Mouse (Mus musculus): ENCODE results near the gene Pde4c. TPM values are rescaled to one million over a fixed set of nuclear protein-coding genes. Genes with fewer than 3 reads are reported as not detected.

Pde4c gene
- total RNA-seq, 1 experiment from 2014 or later: 2.4 TPM

GRCm38 (mm10) chr8:70773410-70773809 lies 49.9 kb downstream of the Pde4c start:
- no peak for ATAC-seq (ENCODE audit: extremely low read depth, insufficient number of reproducible peaks, low FRiP score, poor library complexity, severe bottlenecking)

GRCm38 (mm10) chr8:70773833-70774232 lies 50.3 kb downstream of the Pde4c start:
- no peak for ATAC-seq (ENCODE audit: extremely low read depth, insufficient number of reproducible peaks, low FRiP score, poor library complexity, severe bottlenecking)

- no peak for ATAC-seq (ENCODE audit: extremely low read depth, insufficient number of reproducible peaks, low FRiP score, poor library complexity, severe bottlenecking)
These were observed 51.2 kb downstream of the Pde4c start for GRCm38 (mm10) chr8:70774740-70775139.

GRCm38 (mm10) chr8:70775227-70775626 lies 51.7 kb downstream of the Pde4c start:
- no peak for ATAC-seq (ENCODE audit: extremely low read depth, insufficient number of reproducible peaks, low FRiP score, poor library complexity, severe bottlenecking)

- no peak for ATAC-seq (ENCODE audit: extremely low read depth, insufficient number of reproducible peaks, low FRiP score, poor library complexity, severe bottlenecking)
These were observed 52.5 kb downstream of the Pde4c start for GRCm38 (mm10) chr8:70775851-70776495.

GRCm38 (mm10) chr8:70776496-70777444 lies 53.2 kb downstream of the Pde4c start, which contains the start of gene Pik3r2:
Pik3r2 (minus strand) TSS chr8:70776713.
- peak; percentile 72 for ATAC-seq (ENCODE audit: extremely low read depth, insufficient number of reproducible peaks, low FRiP score, poor library complexity, severe bottlenecking)

GRCm38 (mm10) chr8:70780093-70780492 lies 56.6 kb downstream of the Pde4c start:
- no peak for ATAC-seq (ENCODE audit: extremely low read depth, insufficient number of reproducible peaks, low FRiP score, poor library complexity, severe bottlenecking)

GRCm38 (mm10) chr8:70786291-70787050 lies 63.0 kb downstream of the Pde4c start:
- no peak for ATAC-seq (ENCODE audit: extremely low read depth, insufficient number of reproducible peaks, low FRiP score, poor library complexity, severe bottlenecking)

GRCm38 (mm10) chr8:70787051-70787445 lies 63.5 kb downstream of the Pde4c start:
- no peak for ATAC-seq (ENCODE audit: extremely low read depth, insufficient number of reproducible peaks, low FRiP score, poor library complexity, severe bottlenecking)

GRCm38 (mm10) chr8:70787941-70788667 lies 64.6 kb downstream of the Pde4c start:
- ATAC-seq (ENCODE audit: extremely low read depth, insufficient number of reproducible peaks, low FRiP score, poor library complexity, severe bottlenecking): no peak

- no peak for ATAC-seq (ENCODE audit: extremely low read depth, insufficient number of reproducible peaks, low FRiP score, poor library complexity, severe bottlenecking)
These were observed 65.5 kb downstream of the Pde4c start for GRCm38 (mm10) chr8:70789046-70789445.

GRCm38 (mm10) chr8:70790846-70791245 lies 67.3 kb downstream of the Pde4c start:
- ATAC-seq (ENCODE audit: extremely low read depth, insufficient number of reproducible peaks, low FRiP score, poor library complexity, severe bottlenecking): no peak

- ATAC-seq (ENCODE audit: extremely low read depth, insufficient number of reproducible peaks, low FRiP score, poor library complexity, severe bottlenecking): peak; percentile 47
These were observed 67.8 kb downstream of the Pde4c start for GRCm38 (mm10) chr8:70791294-70791701.

- ATAC-seq (ENCODE audit: extremely low read depth, insufficient number of reproducible peaks, low FRiP score, poor library complexity, severe bottlenecking): peak; percentile 63
These were observed 68.6 kb downstream of the Pde4c start for GRCm38 (mm10) chr8:70791975-70792691.

- peak; percentile 60 for ATAC-seq (ENCODE audit: extremely low read depth, insufficient number of reproducible peaks, low FRiP score, poor library complexity, severe bottlenecking)
These were observed 69.2 kb downstream of the Pde4c start for GRCm38 (mm10) chr8:70792700-70793099.

GRCm38 (mm10) chr8:70794215-70794614 lies 70.7 kb downstream of the Pde4c start:
- no peak for ATAC-seq (ENCODE audit: extremely low read depth, insufficient number of reproducible peaks, low FRiP score, poor library complexity, severe bottlenecking)

GRCm38 (mm10) chr8:70795370-70795769 lies 71.8 kb downstream of the Pde4c start:
- ATAC-seq (ENCODE audit: extremely low read depth, insufficient number of reproducible peaks, low FRiP score, poor library complexity, severe bottlenecking): no peak

GRCm38 (mm10) chr8:70796403-70797080 lies 73.0 kb downstream of the Pde4c start:
- no peak for ATAC-seq (ENCODE audit: extremely low read depth, insufficient number of reproducible peaks, low FRiP score, poor library complexity, severe bottlenecking)

Measured in neutrophil, adult 5-6 weeks (primary cell).